Mouse (Mus musculus) thymus, adult 2 months (tissue): Measurements from ENCODE around the gene Trim63. TPM values are rescaled to one million over a fixed set of nuclear protein-coding genes. Genes with fewer than 3 reads are reported as not detected.

Experiments
- DNase-seq: peaks from one replicate; pipeline ENCODE4 v3.0.0; 2021
- H3K27ac ChIP-seq: fragments of 200-500 bp; 2 replicates; pipeline ENCODE4 v1.5.1; 2012; ENCODE audit warnings: low read length, control low read depth; ENCODE audit not compliant: control insufficient read depth, insufficient read depth
- H3K27me3 ChIP-seq: fragments of 200-500 bp; 2 replicates; pipeline ENCODE4 v1.6.1; 2012; ENCODE audit warnings: mild to moderate bottlenecking, low read length, moderate library complexity, mixed read lengths; ENCODE audit not compliant: control insufficient read depth, insufficient read depth
- H3K36me3 ChIP-seq: fragments of 200-500 bp; 2 replicates; pipeline ENCODE4 v1.6.1; 2012; ENCODE audit warnings: mild to moderate bottlenecking, low read length, moderate library complexity; ENCODE audit not compliant: control insufficient read depth, insufficient read depth
- H3K4me1 ChIP-seq: fragments of 200-500 bp; replicated peaks from 2 replicates; pipeline ENCODE4 v1.6.1; 2012; ENCODE audit warnings: low read length; ENCODE audit not compliant: control insufficient read depth, insufficient read depth
- H3K4me3 ChIP-seq: fragments of 200-500 bp; 2 replicates; pipeline ENCODE4 v1.5.1; 2012; ENCODE audit warnings: mild to moderate bottlenecking, low read length, control low read depth, moderate library complexity; ENCODE audit not compliant: control insufficient read depth, insufficient read depth
- CTCF ChIP-seq: fragments of 200-500 bp; IDR thresholded peaks from 2 replicates; pipeline ENCODE4 v1.5.1; 2012; ENCODE audit warnings: mild to moderate bottlenecking, control low read depth, low read length, moderate library complexity, borderline replicate concordance; ENCODE audit not compliant: control insufficient read depth, poor library complexity, insufficient read depth; ENCODE audit errors: extremely low read depth
- POLR2A ChIP-seq: fragments of 200-500 bp; IDR thresholded peaks from 2 replicates; pipeline ENCODE4 v1.6.1; 2012; ENCODE audit warnings: mild to moderate bottlenecking, low read length, control low read depth, moderate library complexity; ENCODE audit not compliant: control insufficient read depth, poor library complexity, insufficient read depth; ENCODE audit errors: extremely low read depth
- WGBS: fragments of 180-500 bp; shearing (Covaris S2); methylation state at CpG from one replicate; pipeline ENCODE4 v1.1.7; 2018; 5-methylcytosine and 5-hydroxymethylcytosine counted together
- polyA plus RNA-seq: library from polyadenylated mRNA; depleted of rRNA; stranded (reverse); fragments of >200 nt; gene quantifications from 2 replicates; pipeline ENCODE4 v1.2.3, GENCODE M21; 2012

The Trim63 gene
- polyA plus RNA-seq, 1 experiment, result 5.9 TPM

- H3K27ac ChIP-seq, result no peak overlapping the region
- TF ChIP-seq CTCF (no peak), POLR2A (no peak)
- H3K4me1 ChIP-seq, result peaks cover 44% of the 10 kb centered on the region
- no peak overlapping the region for H3K4me3 ChIP-seq
- 92% methylated on average over 6 of the region's 6 CpGs for whole genome bisulfite sequencing
- DNase-seq, result no peak
- H3K36me3 ChIP-seq, result no peaks in the 10 kb centered on the region
- H3K27me3 ChIP-seq, result no peaks in the 10 kb centered on the region
Measured at GRCm38 (mm10) chr4:134359649-134360048, 44.7 kb downstream of the Trim63 start.

- 4% methylated on average over 5 of the region's 5 CpGs for WGBS
- Histone ChIP-seq H3K4me1 (peaks cover 46% of the 10 kb centered on the region), H3K27ac (peak overlapping the region; percentile 22; the same call in 1 of the 2 replicates), H3K4me3 (no peak overlapping the region), H3K27me3 (no peaks in the 10 kb centered on the region), H3K36me3 (no peaks in the 10 kb centered on the region)
- TF ChIP-seq CTCF, result no peak
- no peak for TF ChIP-seq POLR2A
- DNase-seq, result no peak
Measured at GRCm38 (mm10) chr4:134361215-134361614, 46.3 kb downstream of the Trim63 start.

GRCm38 (mm10) chr4:134362124-134362523 is 47.2 kb downstream of the Trim63 start:
- no peak for TF ChIP-seq POLR2A
- TF ChIP-seq CTCF, result no peak
- no peak for DNase-seq
- WGBS, result 33% methylated on average over 9 of the region's 9 CpGs
- H3K4me1 ChIP-seq, result peaks cover 39% of the 10 kb centered on the region
- peak overlapping the region; percentile 22; the same call in 1 of the 2 replicates for H3K27ac ChIP-seq
- H3K27me3 ChIP-seq, result no peaks in the 10 kb centered on the region
- H3K36me3 ChIP-seq, result no peaks in the 10 kb centered on the region
- H3K4me3 ChIP-seq, result no peak overlapping the region

GRCm38 (mm10) chr4:134362586-134362985 is 47.7 kb downstream of the Trim63 start:
- TF ChIP-seq POLR2A, result no peak
- no peak for TF ChIP-seq CTCF
- Histone ChIP-seq H3K36me3 (no peaks in the 10 kb centered on the region), H3K4me1 (peaks cover 38% of the 10 kb centered on the region), H3K27me3 (no peaks in the 10 kb centered on the region), H3K4me3 (peak overlapping the region; percentile 12; the same call in 1 of the 2 replicates), H3K27ac (peak overlapping the region; percentile 16; the same call in 1 of the 2 replicates)
- under 1% methylated on average over 9 of the region's 9 CpGs for WGBS
- peak; percentile 82 for DNase-seq

- Histone ChIP-seq H3K4me1 (peaks cover 38% of the 10 kb centered on the region), H3K27me3 (no peaks in the 10 kb centered on the region), H3K27ac (no peak overlapping the region), H3K4me3 (no peak overlapping the region), H3K36me3 (no peaks in the 10 kb centered on the region)
- WGBS, result 7% methylated on average over 5 of the region's 5 CpGs
- DNase-seq, result no peak
- TF ChIP-seq POLR2A (no peak), CTCF (no peak)
Measured at GRCm38 (mm10) chr4:134365280-134365679, 50.4 kb downstream of the Trim63 start.

GRCm38 (mm10) chr4:134370649-134371221 is 55.8 kb downstream of the Trim63 start:
- WGBS, result 14% methylated on average over 18 of the region's 18 CpGs
- no peak for DNase-seq
- no peak for TF ChIP-seq CTCF
- no peak for TF ChIP-seq POLR2A
- H3K36me3 ChIP-seq, result no peaks in the 10 kb centered on the region
- H3K27ac ChIP-seq, result no peak overlapping the region
- H3K27me3 ChIP-seq, result peaks cover 19% of the 10 kb centered on the region; the same call in 1 of the 2 replicates
- H3K4me1 ChIP-seq, result peaks cover 19% of the 10 kb centered on the region
- no peak overlapping the region; the same call in 1 of the 2 replicates for H3K4me3 ChIP-seq
